Mouse (Mus musculus) CH12.LX (cell line): ENCODE data around the gene Chchd4. TPM values are rescaled to one million over a fixed set of nuclear protein-coding genes. Genes with fewer than 3 reads are reported as not detected.

Source experiments
- DNase-seq: peaks from one replicate; pipeline ENCODE4 v3.0.0-alpha.2; 2013; ENCODE audit errors: extremely low read depth
- H3K27ac ChIP-seq: 2 replicates; pipeline ENCODE4 v1.5.1; 2012; ENCODE audit warnings: low read depth, mild to moderate bottlenecking, control low read depth, moderate library complexity; ENCODE audit not compliant: insufficient read depth
- H3K27me3 ChIP-seq: replicated peaks from 2 replicates; pipeline ENCODE3; 2012; ENCODE audit warnings: inconsistent platforms
- H3K36me3 ChIP-seq, 2 experiments: replicated peaks in 1 of 2; 2 replicates each; pipeline versions ENCODE3 to v1.6.1; 2012; ENCODE audit warnings: inconsistent platforms in 1 of 2, low read length in 1 of 2, mild to moderate bottlenecking in 1 of 2, mixed read lengths in 1 of 2, moderate library complexity in 1 of 2; ENCODE audit not compliant: control insufficient read depth in 1 of 2, insufficient read depth in 1 of 2
- H3K4me1 ChIP-seq, 2 experiments: 2 replicates each; pipeline ENCODE4 v1.6.1; 2012; ENCODE audit warnings: inconsistent platforms in 1 of 2, moderate library complexity in 1 of 2; ENCODE audit not compliant: insufficient read depth in 2 of 2, control insufficient read depth in 1 of 2
- H3K4me2 ChIP-seq: 2 replicates; pipeline ENCODE4 v1.6.1; 2012; ENCODE audit warnings: low read depth, mild to moderate bottlenecking, control low read depth; ENCODE audit not compliant: poor library complexity, insufficient read depth, severe bottlenecking
- H3K4me3 ChIP-seq, 3 experiments: fragments of 150-350 bp in 1 of 3; sonication (generic) in 1 of 3; replicated peaks in 1 of 3; 2 replicates each; pipeline versions ENCODE3 to v1.5.1; 2011 to 2012; ENCODE audit warnings: low read depth in 2 of 3, low read length in 2 of 3, mild to moderate bottlenecking in 2 of 3, moderate library complexity in 2 of 3, control low read depth in 1 of 3, improper control_type of control experiment in 1 of 3, inconsistent platforms in 1 of 3, mixed read lengths in 1 of 3; ENCODE audit not compliant: poor library complexity in 1 of 3
- H3K79me2 ChIP-seq: replicated peaks from 2 replicates; pipeline ENCODE4 v1.6.1; 2012; ENCODE audit warnings: mild to moderate bottlenecking, moderate library complexity; ENCODE audit not compliant: control insufficient read depth, poor library complexity, insufficient read depth, severe bottlenecking; ENCODE audit errors: extremely low read depth
- H3K9ac ChIP-seq: 2 replicates; pipeline ENCODE4 v1.6.1; 2012; ENCODE audit warnings: low read depth, mild to moderate bottlenecking, control low read depth, moderate library complexity; ENCODE audit not compliant: insufficient read depth
- H3K9me3 ChIP-seq: replicated peaks from 2 replicates; pipeline ENCODE3; 2012; ENCODE audit warnings: low read length, inconsistent platforms, mixed read lengths
- CTCF ChIP-seq, 2 experiments: IDR thresholded peaks in 1 of 2; conservative IDR thresholded peaks in 1 of 2; 2 replicates each; pipeline ENCODE4 v1.5.1; 2011 to 2012; ENCODE audit warnings: low read depth in 2 of 2, low read length in 2 of 2, improper control_type of control experiment in 1 of 2, inconsistent platforms in 1 of 2, mild to moderate bottlenecking in 1 of 2, moderate library complexity in 1 of 2
- ELF1 ChIP-seq: IDR thresholded peaks from 2 replicates; pipeline ENCODE4 v1.6.1; 2014; ENCODE audit warnings: low read depth, mild to moderate bottlenecking, inconsistent platforms, low read length, improper control_type of control experiment
- GABPA ChIP-seq: IDR thresholded peaks from 2 replicates; pipeline ENCODE4 v1.6.1; 2012; ENCODE audit warnings: low read depth, low read length, improper control_type of control experiment, inconsistent platforms; ENCODE audit not compliant: insufficient replicate concordance
- RAD21 ChIP-seq: IDR thresholded peaks from 2 replicates; pipeline ENCODE4 v1.6.1; 2011; ENCODE audit warnings: low read depth, mild to moderate bottlenecking, low read length, improper control_type of control experiment, moderate library complexity
- SMC3 ChIP-seq: IDR thresholded peaks from 2 replicates; pipeline ENCODE4 v1.6.1; 2011; ENCODE audit warnings: low read depth, low read length, improper control_type of control experiment
- dilution Hi-C: fragments of 300-500 bp; cut with MboI; formaldehyde crosslinking; loops from 2 replicates; pipeline ENCODE4 v1.14.3; 2020; ENCODE audit warnings: low sequenced_read_pairs; ENCODE audit not compliant: extremely low pct_unique_long_range_greater_than_20kb, extremely low pct_ligation_motif_present
- in situ Hi-C: fragments of 300-500 bp; cut with MboI; formaldehyde crosslinking; loops from 3 replicates; pipeline ENCODE4 v1.14.3; 2019; ENCODE audit warnings: low sequenced_read_pairs, low pct_ligation_motif_present, low pct_unique_long_range_greater_than_20kb, mixed read lengths
- polyA plus RNA-seq: library from polyadenylated mRNA; unstranded; fragments of >175 nt; gene quantifications from 2 replicates; pipeline ENCODE4 v1.2.1, GENCODE M21; 2012; ENCODE audit warnings: low read depth; ENCODE audit not compliant: insufficient read length
- total RNA-seq, 2 experiments: library from RNA; depleted of rRNA; stranded (reverse); fragments of 300-350 nt in 1 of 2; fragments of >200 nt in 1 of 2; gene quantifications; 2 replicates each; pipeline ENCODE4 v1.2.3; 2012 to 2014

Gene Chchd4
- total and polyA plus RNA-seq, 3 experiments = 30.1 to 49.7 (median 41.4) TPM

DNA sequence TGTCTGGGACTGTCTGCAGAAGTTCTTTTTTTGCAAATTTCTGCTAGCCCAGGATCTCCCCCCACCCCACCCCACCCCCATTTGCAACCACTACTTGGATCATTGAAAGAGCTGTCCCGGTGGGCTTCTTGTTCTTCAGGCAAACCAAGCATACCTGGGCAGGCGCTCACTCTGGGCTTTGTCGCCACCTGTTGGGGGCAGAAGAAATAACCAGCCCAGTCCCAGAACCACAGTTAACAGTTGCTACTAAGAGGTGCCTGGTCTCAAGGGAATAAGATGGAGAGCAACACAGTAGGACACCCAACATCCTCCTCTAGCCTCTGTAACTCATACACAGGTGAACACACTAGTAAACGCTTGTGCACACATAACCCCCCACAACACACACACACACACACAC, 58.5 kb downstream of the Chchd4 start:
- H3K79me2 ChIP-seq = no peaks in the 10 kb centered on the region
- H3K4me1 ChIP-seq = no peaks in the 10 kb centered on the region
- peak in 1 of 2 experiments; percentile 86; a peak in 3 of 4 replicates for TF ChIP-seq CTCF (conservative IDR thresholded peaks at IDR 0.05 in 1 of 2, IDR thresholded peaks at IDR 0.05 in 1 of 2; ENCODE audit: low read depth in 2 of 2, low read length in 2 of 2)
- peak; percentile 74 for TF ChIP-seq RAD21
- TF ChIP-seq SMC3 = peak; percentile 62
- no peak for TF ChIP-seq GABPA
- TF ChIP-seq ELF1 = no peak
- DNase-seq = peak; percentile 39
- H3K9ac ChIP-seq = no peak overlapping the region
- in situ Hi-C loops = loop anchor here (25.0 kb wide), 1 partner anchor 253 kb away; the partner anchor contains the start of gene Hdac11
- H3K27ac ChIP-seq = no peak overlapping the region
- H3K4me3 ChIP-seq = no peak overlapping the region
- dilution Hi-C loops = no loop called here
- H3K4me2 ChIP-seq = no peak overlapping the region
- peaks cover 73% of the 10 kb centered on the region for H3K27me3 ChIP-seq
- no peaks in the 10 kb centered on the region for H3K36me3 ChIP-seq
- peaks cover 11% of the 10 kb centered on the region for H3K9me3 ChIP-seq

Other genes with a start within 250 kb of the Chchd4 start
- not detected in 2 replicates for gene Wnt7a, start 62.2 kb downstream of the Chchd4 start, total RNA-seq (2012; rRNA removed)
- gene Wnt7a, start 62.2 kb downstream of the Chchd4 start, total RNA-seq (2014; rRNA removed) = not detected in 2 replicates
- not detected in 2 replicates for gene Wnt7a, start 62.2 kb downstream of the Chchd4 start, polyA plus RNA-seq
- gene Tmem43, start 157 bp upstream of the Chchd4 start, total RNA-seq (2012; rRNA removed) = 27.8 and 29.7 TPM in 2 replicates
- gene Tmem43, start 157 bp upstream of the Chchd4 start, total RNA-seq (2014; rRNA removed) = 24.5 and 25.0 TPM in 2 replicates
- 16.1 and 19.2 TPM in 2 replicates for gene Tmem43, start 157 bp upstream of the Chchd4 start, polyA plus RNA-seq
- 10.5 and 11.7 TPM in 2 replicates for gene Xpc, start 42.3 kb upstream of the Chchd4 start, total RNA-seq (2012; rRNA removed)
- 6.7 and 7.8 TPM in 2 replicates for gene Xpc, start 42.3 kb upstream of the Chchd4 start, total RNA-seq (2014; rRNA removed)
- gene Xpc, start 42.3 kb upstream of the Chchd4 start, polyA plus RNA-seq = 8.2 and 10.9 TPM in 2 replicates
- gene Lsm3, start 42.4 kb upstream of the Chchd4 start, total RNA-seq (2012; rRNA removed) = 148 and 195 TPM in 2 replicates
- 509 and 526 TPM in 2 replicates for gene Lsm3, start 42.4 kb upstream of the Chchd4 start, total RNA-seq (2014; rRNA removed)
- gene Lsm3, start 42.4 kb upstream of the Chchd4 start, polyA plus RNA-seq = 248 and 258 TPM in 2 replicates
- gene Slc6a6, start 210.5 kb upstream of the Chchd4 start, total RNA-seq (2012; rRNA removed) = 28.9 and 31.3 TPM in 2 replicates
- gene Slc6a6, start 210.5 kb upstream of the Chchd4 start, total RNA-seq (2014; rRNA removed) = 28.4 and 30.1 TPM in 2 replicates
- gene Slc6a6, start 210.5 kb upstream of the Chchd4 start, polyA plus RNA-seq = 42.6 and 56.0 TPM in 2 replicates